Mouse (Mus musculus) limb, embryonic 15.5 days (tissue): Measurements from ENCODE around the gene Calhm1. TPM values are rescaled to one million over a fixed set of nuclear protein-coding genes. Genes with fewer than 3 reads are reported as not detected.

ENCODE experiments used
- ATAC-seq: fragments of 200-750 bp; cut with Nextera tagmentation; 2 replicates; pipeline ENCODE4 v1.8.0; 2017; ENCODE audit warnings: low read depth, moderate TSS enrichment; ENCODE audit not compliant: insufficient number of reproducible peaks, low FRiP score, low TSS enrichment
- H3K27ac ChIP-seq: fragments of 300-500 bp; sonication (generic); 2 replicates; pipeline ENCODE4 v1.5.1; 2015; ENCODE audit warnings: moderate library complexity, mild to moderate bottlenecking, inconsistent platforms
- H3K27me3 ChIP-seq: fragments of 300-500 bp; sonication (generic); 2 replicates; pipeline ENCODE4 v1.6.1; 2015; ENCODE audit warnings: inconsistent platforms
- H3K36me3 ChIP-seq: fragments of 300-500 bp; sonication (generic); 2 replicates; pipeline ENCODE4 v1.6.1; 2015; ENCODE audit warnings: inconsistent platforms
- H3K4me1 ChIP-seq: fragments of 300-500 bp; sonication (generic); 2 replicates; pipeline ENCODE4 v1.6.1; 2015; ENCODE audit warnings: inconsistent platforms
- H3K4me2 ChIP-seq: fragments of 300-500 bp; sonication (generic); 2 replicates; pipeline ENCODE4 v1.6.1; 2015; ENCODE audit warnings: mild to moderate bottlenecking, inconsistent platforms
- H3K4me3 ChIP-seq: fragments of 300-500 bp; sonication (generic); 2 replicates; pipeline ENCODE4 v1.5.1; 2015; ENCODE audit warnings: mild to moderate bottlenecking, inconsistent platforms
- H3K9ac ChIP-seq: fragments of 300-500 bp; sonication (generic); 2 replicates; pipeline ENCODE4 v1.6.1; 2015; ENCODE audit warnings: inconsistent platforms
- H3K9me3 ChIP-seq: fragments of 300-500 bp; sonication (generic); 2 replicates; pipeline ENCODE4 v1.6.1; 2016; ENCODE audit warnings: inconsistent platforms
- WGBS: fragments of 180-500 bp; shearing (Covaris S2); methylation state at CpG from one replicate; pipeline ENCODE4 v1.1.7; 2015; 5-methylcytosine and 5-hydroxymethylcytosine counted together
- polyA plus RNA-seq: library from polyadenylated mRNA; unstranded; fragments of >200 nt; fragmentation: Nextera tagmentation; extraction: Ambion mirVana; gene quantifications from 2 replicates; pipeline ENCODE4 v1.2.1, GENCODE M21; 2015

Calhm1 gene
- polyA plus RNA-seq, 1 experiment from 2014 or later = not detected

DNA sequence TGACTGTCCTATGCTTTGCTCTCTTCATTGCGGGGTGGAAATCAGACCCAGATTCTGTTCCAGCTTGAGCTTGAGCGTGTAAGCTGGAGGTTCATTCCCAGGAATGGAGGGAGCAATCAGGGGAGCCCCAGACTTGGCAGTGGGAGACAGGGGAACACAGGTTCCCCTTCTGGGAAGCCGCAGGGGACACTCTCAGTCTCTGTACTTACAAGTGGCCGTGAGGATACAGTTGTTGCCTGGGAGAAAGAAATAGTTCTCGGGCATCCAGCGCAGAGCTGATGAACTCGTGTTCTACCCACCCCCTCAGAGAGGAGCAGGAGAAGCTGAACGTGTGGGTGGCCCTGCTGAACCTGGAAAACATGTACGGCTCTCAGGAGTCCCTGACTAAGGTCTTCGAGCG, 15.2 kb downstream of the Calhm1 start:
- ATAC-seq = no peak
- Histone ChIP-seq H3K4me1 (no peaks in the 10 kb centered on the region), H3K9ac (no peak overlapping the region), H3K4me3 (no peak overlapping the region), H3K36me3 (peaks cover 95% of the 10 kb centered on the region), H3K27ac (no peak overlapping the region), H3K4me2 (no peak overlapping the region), H3K9me3 (no peaks in the 10 kb centered on the region), H3K27me3 (no peaks in the 10 kb centered on the region)
- WGBS = 89% methylated on average over 11 of the region's 11 CpGs

DNA sequence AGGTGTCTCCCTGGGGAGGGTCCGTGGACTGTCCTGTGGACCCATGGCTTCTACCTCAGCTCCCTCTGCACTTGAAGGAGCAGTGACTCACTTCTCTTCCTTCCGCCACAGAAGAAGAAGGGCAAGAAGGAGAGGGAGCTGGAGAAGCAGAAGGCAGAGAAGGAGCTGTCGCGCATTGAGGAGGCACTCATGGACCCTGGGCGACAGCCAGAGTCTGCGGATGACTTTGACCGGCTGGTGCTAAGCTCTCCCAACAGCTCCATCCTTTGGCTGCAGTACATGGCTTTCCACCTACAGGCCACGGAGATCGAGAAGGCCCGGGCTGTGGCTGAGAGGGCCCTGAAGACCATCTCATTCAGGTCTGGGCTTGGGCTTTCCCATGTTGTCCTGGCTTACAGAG, 15.9 kb downstream of the Calhm1 start:
- ATAC-seq = no peak
- no peaks in the 10 kb centered on the region for H3K4me1 ChIP-seq
- peaks cover 88% of the 10 kb centered on the region for H3K36me3 ChIP-seq
- H3K9ac ChIP-seq = no peak overlapping the region
- no peak overlapping the region for H3K27ac ChIP-seq
- H3K4me3 ChIP-seq = no peak overlapping the region
- H3K9me3 ChIP-seq = no peaks in the 10 kb centered on the region
- WGBS = 94% methylated on average over 10 of the region's 10 CpGs
- no peak overlapping the region for H3K4me2 ChIP-seq
- no peaks in the 10 kb centered on the region for H3K27me3 ChIP-seq

DNA sequence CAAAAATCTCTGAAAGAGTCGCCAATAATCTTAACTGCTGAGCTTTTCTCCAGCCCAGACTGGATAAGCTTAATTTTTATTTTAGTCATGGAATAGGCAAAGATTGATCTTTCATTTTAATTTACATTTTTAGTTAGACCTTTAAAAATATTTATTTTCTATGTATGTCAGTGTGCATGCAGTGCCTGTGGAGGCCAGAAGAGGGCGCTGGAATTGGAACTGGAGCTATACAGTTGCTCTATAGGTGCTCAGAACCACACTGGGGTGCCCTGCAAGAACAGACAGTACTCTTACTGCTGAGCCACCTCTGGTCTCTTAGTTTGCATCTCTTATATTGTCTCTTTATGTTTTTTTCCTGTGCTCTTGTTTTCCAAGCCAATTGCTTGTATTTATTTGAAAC, 21.3 kb downstream of the Calhm1 start:
- Histone ChIP-seq H3K27me3 (no peaks in the 10 kb centered on the region), H3K9me3 (no peaks in the 10 kb centered on the region), H3K4me1 (no peaks in the 10 kb centered on the region), H3K36me3 (peaks cover 70% of the 10 kb centered on the region), H3K27ac (no peak overlapping the region), H3K4me2 (no peak overlapping the region), H3K4me3 (no peak overlapping the region), H3K9ac (no peak overlapping the region)
- 22% methylated on average over 2 of the region's 2 CpGs for WGBS
- ATAC-seq = no peak

DNA sequence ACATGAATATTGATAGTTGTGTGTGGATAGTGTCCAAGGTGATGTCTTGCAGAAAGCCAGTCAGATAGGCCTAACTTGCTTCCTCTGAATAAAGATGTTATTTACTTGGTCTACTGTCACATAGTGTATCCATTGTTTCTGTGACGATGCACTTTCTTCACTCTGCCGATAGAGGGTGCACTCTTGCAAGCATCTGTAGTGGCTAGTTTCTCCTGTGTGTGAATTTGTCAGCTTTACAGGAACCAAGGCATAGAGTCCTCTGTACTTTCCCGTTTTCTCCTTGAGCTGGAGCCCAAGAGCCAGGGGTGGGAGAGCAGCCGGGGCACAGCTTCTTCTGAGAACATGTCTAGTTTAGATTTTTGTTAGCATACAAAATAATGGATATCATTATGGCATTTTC, 23.0 kb downstream of the Calhm1 start:
- Histone ChIP-seq H3K9me3 (no peaks in the 10 kb centered on the region), H3K4me3 (no peak overlapping the region), H3K9ac (no peak overlapping the region), H3K27ac (no peak overlapping the region), H3K36me3 (peaks cover 70% of the 10 kb centered on the region), H3K27me3 (no peaks in the 10 kb centered on the region), H3K4me1 (no peaks in the 10 kb centered on the region), H3K4me2 (no peak overlapping the region)
- WGBS = 39% methylated on average over 4 of the region's 4 CpGs
- no peak for ATAC-seq

DNA sequence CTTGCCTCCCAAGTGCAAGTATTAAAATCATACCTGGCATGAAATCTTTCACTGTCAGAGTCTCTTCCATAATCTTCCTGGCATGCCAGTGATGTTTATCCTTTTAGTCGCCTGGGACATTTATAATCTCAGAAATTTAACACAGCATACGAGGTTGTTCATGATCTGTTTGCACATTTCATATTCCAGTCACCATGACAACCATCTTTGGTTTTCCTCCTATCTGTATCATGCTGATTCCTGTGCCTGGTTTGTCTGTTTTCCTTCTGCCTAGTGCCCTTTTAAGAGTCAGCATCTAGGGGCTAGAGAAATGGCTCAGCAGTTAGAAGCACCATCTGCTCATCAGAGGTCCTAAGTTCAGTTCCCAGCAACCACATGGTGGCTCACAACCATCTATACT, 25.4 kb downstream of the Calhm1 start:
- H3K4me3 ChIP-seq = no peak overlapping the region
- ATAC-seq = no peak
- H3K4me1 ChIP-seq = no peaks in the 10 kb centered on the region
- 80% methylated on average over 2 of the region's 2 CpGs for WGBS
- no peaks in the 10 kb centered on the region for H3K9me3 ChIP-seq
- no peak overlapping the region for H3K27ac ChIP-seq
- H3K9ac ChIP-seq = no peak overlapping the region
- no peak overlapping the region for H3K4me2 ChIP-seq
- H3K36me3 ChIP-seq = peaks cover 73% of the 10 kb centered on the region
- no peaks in the 10 kb centered on the region for H3K27me3 ChIP-seq

DNA sequence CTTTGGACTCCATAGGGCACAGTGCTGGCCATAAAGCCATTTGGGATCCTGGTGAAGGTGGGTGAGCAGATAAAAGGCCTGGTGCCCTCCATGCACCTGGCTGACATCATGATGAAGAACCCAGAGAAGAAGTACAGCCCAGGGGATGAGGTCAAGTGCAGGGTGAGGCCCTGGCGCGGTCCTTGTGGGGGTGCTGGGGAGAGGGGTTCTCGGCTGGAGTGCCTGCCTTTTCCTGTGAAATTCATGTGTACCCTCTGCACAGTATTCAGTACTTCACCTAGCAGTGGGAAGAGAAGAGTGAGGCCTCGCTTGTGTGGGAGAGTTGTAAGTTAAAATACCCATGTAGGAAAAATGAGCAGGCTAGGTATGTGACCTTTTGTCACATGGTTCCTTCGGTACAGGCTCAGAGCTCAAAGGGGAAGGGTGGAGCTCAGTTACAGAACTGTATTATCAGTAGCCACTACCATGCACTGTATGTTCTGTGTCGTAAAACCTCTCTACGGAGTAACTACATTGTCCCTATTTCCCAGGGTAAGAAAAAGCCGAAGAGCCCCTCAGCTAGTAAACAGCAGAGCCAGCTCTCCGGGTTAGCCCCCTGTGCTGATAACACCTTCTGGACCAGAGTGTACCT, 39.3 kb downstream of the Calhm1 start:
- no peak for ATAC-seq
- H3K27me3 ChIP-seq = no peaks in the 10 kb centered on the region
- no peak overlapping the region for H3K4me3 ChIP-seq
- no peak overlapping the region for H3K27ac ChIP-seq
- no peak overlapping the region for H3K9ac ChIP-seq
- H3K36me3 ChIP-seq = peaks cover 99% of the 10 kb centered on the region
- H3K4me2 ChIP-seq = no peak overlapping the region
- H3K4me1 ChIP-seq = no peaks in the 10 kb centered on the region
- 90% methylated on average over 9 of the region's 9 CpGs for WGBS
- H3K9me3 ChIP-seq = no peaks in the 10 kb centered on the region

DNA sequence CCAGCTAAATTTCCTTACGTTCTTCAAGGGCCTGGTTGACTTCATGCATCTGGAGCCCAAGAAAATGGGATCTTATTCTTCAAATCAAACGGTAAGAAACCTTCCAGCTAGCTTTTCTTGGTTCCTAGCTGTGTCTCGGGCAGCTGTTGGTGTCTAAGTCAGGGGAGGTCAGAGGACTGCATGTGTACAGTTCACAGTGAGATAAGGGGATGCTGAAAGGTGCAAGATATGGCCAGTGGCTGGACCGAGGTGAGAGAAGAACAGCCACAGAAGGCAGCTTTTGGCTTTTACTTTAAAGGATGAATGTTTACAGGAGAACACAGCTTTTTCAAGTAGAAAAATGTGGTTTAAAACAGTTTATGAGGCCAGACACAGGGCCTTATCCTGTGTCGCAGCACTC, 43.0 kb downstream of the Calhm1 start:
- no peak overlapping the region for H3K9ac ChIP-seq
- no peaks in the 10 kb centered on the region for H3K4me1 ChIP-seq
- ATAC-seq = no peak
- H3K4me2 ChIP-seq = no peak overlapping the region
- H3K36me3 ChIP-seq = peaks cover 97% of the 10 kb centered on the region
- H3K9me3 ChIP-seq = no peaks in the 10 kb centered on the region
- H3K4me3 ChIP-seq = no peak overlapping the region
- H3K27ac ChIP-seq = no peak overlapping the region
- 95% methylated on average over 5 of the region's 5 CpGs for WGBS
- no peaks in the 10 kb centered on the region for H3K27me3 ChIP-seq

Other genes with a start within 250 kb of the Calhm1 start
- gene Ina, start 129.6 kb downstream of the Calhm1 start, polyA plus RNA-seq = 0.56 and 0.68 TPM in 2 replicates
- 70.4 and 71.5 TPM in 2 replicates for gene Nt5c2, start 129.1 kb downstream of the Calhm1 start, polyA plus RNA-seq
- gene Pcgf6, start 93.3 kb downstream of the Calhm1 start, polyA plus RNA-seq = 11.0 and 14.0 TPM in 2 replicates
- 3.3 and 4.6 TPM in 2 replicates for gene Taf5, start 76.5 kb downstream of the Calhm1 start, polyA plus RNA-seq
- gene Usmg5, start 53.6 kb downstream of the Calhm1 start, polyA plus RNA-seq = 996 and 1,159 TPM in 2 replicates
- 7.7 and 8.8 TPM in 2 replicates for gene Pdcd11, start 53.5 kb downstream of the Calhm1 start, polyA plus RNA-seq
- gene Calhm2, start 6.0 kb downstream of the Calhm1 start, polyA plus RNA-seq = 13.0 and 13.6 TPM in 2 replicates
- gene Calhm3, start 13.5 kb upstream of the Calhm1 start, polyA plus RNA-seq = not detected in 2 replicates
- gene Neurl1a, start 34.6 kb upstream of the Calhm1 start, polyA plus RNA-seq = 6.2 and 8.2 TPM in 2 replicates